Mouse (Mus musculus): Measurements from ENCODE around the gene Foxn3. TPM values are rescaled to one million over a fixed set of nuclear protein-coding genes. Genes with fewer than 3 reads are reported as not detected.
A peak's percentile ranks its signal among the peaks of the same experiment; 100 is the strongest.

Foxn3 gene
- polyA plus RNA-seq, 1 experiment = 5.8 TPM

DNA sequence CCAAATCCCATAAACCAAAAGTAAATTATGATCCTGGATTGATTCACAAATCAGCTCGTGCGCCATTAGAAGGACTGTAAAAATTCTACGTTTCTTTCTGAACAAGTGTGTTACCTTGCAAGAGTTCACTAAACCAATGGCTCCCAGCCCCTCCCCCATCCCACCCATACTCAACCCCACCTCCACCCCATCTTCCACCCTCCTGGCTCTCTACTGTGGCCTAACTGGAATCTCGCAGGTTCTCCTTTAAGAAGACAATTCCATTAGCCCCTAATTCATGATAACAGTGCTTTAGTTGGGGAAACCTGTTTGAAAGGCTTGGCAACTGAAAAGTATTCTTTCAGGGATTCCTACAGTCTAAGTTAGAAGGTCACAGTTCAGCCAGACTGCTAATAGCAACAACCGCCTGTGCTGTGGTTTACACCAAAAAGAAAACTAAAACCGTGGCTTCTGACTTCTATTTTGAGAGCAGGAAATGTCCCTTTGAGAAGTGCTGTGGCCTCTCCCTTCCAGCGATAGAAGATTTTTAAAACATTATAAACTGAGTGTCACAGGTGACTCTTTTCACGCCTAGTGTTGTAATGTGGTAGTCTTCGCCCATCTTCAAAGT, 1.0 kb upstream of the Foxn3 start:
- Histone ChIP-seq H3K27me3 (ENCODE audit: control insufficient read depth, insufficient read depth, insufficient read length) (no peaks in the 10 kb centered on the region), H3ac (ENCODE audit: control insufficient read depth, insufficient read length) (no peak overlapping the region), H3K79me2 (ENCODE audit: control insufficient read depth, insufficient read depth) (no peaks in the 10 kb centered on the region), H3K4me3 (no peak overlapping the region), H3K36me3 (ENCODE audit: control insufficient read depth, insufficient read depth) (no peaks in the 10 kb centered on the region), H3K4me2 (ENCODE audit: low read depth) (peak overlapping the region; percentile 15)
- TF ChIP-seq SRF (IDR thresholded peaks at IDR 0.05; ENCODE audit: control insufficient read depth, insufficient read length, low read depth) (no peak), TCF3 (IDR thresholded peaks at IDR 0.05; ENCODE audit: insufficient read length, low read depth) (no peak), MYOG (IDR thresholded peaks at IDR 0.05; ENCODE audit: control insufficient read depth in 1 of 3, insufficient read depth in 1 of 3, insufficient read length in 2 of 3, low read depth in 2 of 3) (no peak), CEBPB (IDR thresholded peaks at IDR 0.05; ENCODE audit: insufficient read depth, poor library complexity, severe bottlenecking) (no peak), POLR2AphosphoS2 (IDR thresholded peaks at IDR 0.05; ENCODE audit: insufficient read length, low read depth) (no peak), MYOD1 (IDR thresholded peaks at IDR 0.05; ENCODE audit: control insufficient read depth in 1 of 3, insufficient read length in 2 of 3, low read depth in 2 of 3) (no peak), POLR2A (IDR thresholded peaks at IDR 0.05; ENCODE audit: insufficient read length, low read depth) (no peak), TCF12 (IDR thresholded peaks at IDR 0.05; ENCODE audit: insufficient read depth, poor library complexity, severe bottlenecking) (no peak), USF1 (IDR thresholded peaks at IDR 0.05; ENCODE audit: low read depth) (no peak), REST (IDR thresholded peaks at IDR 0.05; ENCODE audit: insufficient read depth, insufficient read length) (no peak), E2F4 (IDR thresholded peaks at IDR 0.05; ENCODE audit: insufficient read depth) (no peak), MAX (IDR thresholded peaks at IDR 0.05; ENCODE audit: low read depth) (no peak)

DNA sequence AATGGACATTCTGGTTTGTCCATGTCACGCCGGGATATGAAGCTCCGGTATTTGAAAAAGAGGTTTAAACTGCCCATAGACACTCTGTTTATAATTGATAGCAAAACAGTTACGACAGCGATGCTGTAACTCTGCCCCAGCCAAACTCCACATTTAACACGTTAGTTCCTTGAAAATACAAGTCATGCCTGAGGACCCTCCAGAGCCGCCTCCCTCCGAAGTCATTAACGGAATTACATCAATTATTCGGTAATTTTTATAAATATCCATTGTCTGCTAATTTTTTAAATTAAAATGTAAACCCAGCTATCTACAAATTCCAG, 554 bp downstream of the Foxn3 start:
- H3K27me3 ChIP-seq (ENCODE audit: control insufficient read depth, insufficient read depth, insufficient read length) = no peaks in the 10 kb centered on the region
- no peak for TF ChIP-seq MAX (IDR thresholded peaks at IDR 0.05; ENCODE audit: low read depth)
- no peak for TF ChIP-seq USF1 (IDR thresholded peaks at IDR 0.05; ENCODE audit: low read depth)
- no peak for TF ChIP-seq TCF12 (IDR thresholded peaks at IDR 0.05; ENCODE audit: insufficient read depth, poor library complexity, severe bottlenecking)
- no peak for TF ChIP-seq REST (IDR thresholded peaks at IDR 0.05; ENCODE audit: insufficient read depth, insufficient read length)
- no peak for TF ChIP-seq MYOG (IDR thresholded peaks at IDR 0.05; ENCODE audit: control insufficient read depth in 1 of 3, insufficient read depth in 1 of 3, insufficient read length in 2 of 3, low read depth in 2 of 3)
- no peak for TF ChIP-seq SRF (IDR thresholded peaks at IDR 0.05; ENCODE audit: control insufficient read depth, insufficient read length, low read depth)
- TF ChIP-seq CEBPB (IDR thresholded peaks at IDR 0.05; ENCODE audit: insufficient read depth, poor library complexity, severe bottlenecking) = no peak
- no peak for TF ChIP-seq POLR2A (IDR thresholded peaks at IDR 0.05; ENCODE audit: insufficient read length, low read depth)
- TF ChIP-seq POLR2AphosphoS2 (IDR thresholded peaks at IDR 0.05; ENCODE audit: insufficient read length, low read depth) = no peak
- TF ChIP-seq E2F4 (IDR thresholded peaks at IDR 0.05; ENCODE audit: insufficient read depth) = no peak
- TF ChIP-seq TCF3 (IDR thresholded peaks at IDR 0.05; ENCODE audit: insufficient read length, low read depth) = no peak
- no peak for TF ChIP-seq MYOD1 (IDR thresholded peaks at IDR 0.05; ENCODE audit: control insufficient read depth in 1 of 3, insufficient read length in 2 of 3, low read depth in 2 of 3)
- peak overlapping the region; percentile 76 for H3K4me3 ChIP-seq
- no peaks in the 10 kb centered on the region for H3K36me3 ChIP-seq (ENCODE audit: control insufficient read depth, insufficient read depth)
- peak overlapping the region; percentile 91 for H3K4me2 ChIP-seq (ENCODE audit: low read depth)
- no peaks in the 10 kb centered on the region for H3K79me2 ChIP-seq (ENCODE audit: control insufficient read depth, insufficient read depth)
- H3ac ChIP-seq (ENCODE audit: control insufficient read depth, insufficient read length) = peak overlapping the region; percentile 32

DNA sequence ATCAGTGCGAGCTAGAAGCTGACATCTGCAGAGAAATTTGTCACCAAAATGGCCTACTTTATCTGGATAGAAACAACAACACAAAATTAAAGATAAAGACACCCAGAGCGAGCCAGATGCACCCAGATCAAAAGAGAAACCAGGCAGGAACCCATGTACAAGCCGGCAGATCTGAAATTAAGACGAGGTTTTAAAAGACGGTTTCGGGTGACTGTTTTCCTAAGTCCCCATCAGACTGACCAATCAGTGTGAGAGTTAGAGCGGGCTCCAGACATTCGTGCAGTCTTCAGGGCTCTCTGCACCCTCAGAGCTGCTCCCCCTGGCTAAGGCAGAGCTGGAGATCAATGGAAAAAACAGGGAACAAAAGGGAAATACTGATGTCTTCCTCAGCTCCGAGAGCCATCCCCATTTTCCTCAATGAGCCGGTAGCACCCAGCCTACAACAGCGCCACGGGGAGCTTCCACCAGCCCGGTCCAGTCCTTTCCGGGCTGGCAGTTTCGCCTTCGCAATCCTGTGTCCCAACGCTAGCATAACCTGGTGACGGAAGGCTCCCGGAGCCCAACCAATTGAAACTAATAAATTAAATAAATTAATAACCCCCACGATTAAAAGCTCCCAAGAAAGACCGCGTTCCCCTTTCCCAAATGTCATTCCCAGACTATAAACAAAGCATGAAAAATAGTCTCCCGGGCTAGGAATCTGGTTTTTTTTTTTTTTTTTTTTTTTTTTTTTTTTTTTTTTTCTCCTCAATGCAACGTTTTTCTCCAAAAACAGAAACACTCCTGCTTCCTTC, 1.1 kb downstream of the Foxn3 start:
- H3K27me3 ChIP-seq (ENCODE audit: control insufficient read depth, insufficient read depth, insufficient read length) = no peaks in the 10 kb centered on the region
- peak overlapping the region; percentile 76 for H3K4me3 ChIP-seq
- peak overlapping the region; percentile 91 for H3K4me2 ChIP-seq (ENCODE audit: low read depth)
- no peaks in the 10 kb centered on the region for H3K79me2 ChIP-seq (ENCODE audit: control insufficient read depth, insufficient read depth)
- TF ChIP-seq REST (IDR thresholded peaks at IDR 0.05; ENCODE audit: insufficient read depth, insufficient read length) = no peak
- TF ChIP-seq MYOD1 (IDR thresholded peaks at IDR 0.05; ENCODE audit: control insufficient read depth in 1 of 3, insufficient read length in 2 of 3, low read depth in 2 of 3) = no peak
- no peak for TF ChIP-seq TCF3 (IDR thresholded peaks at IDR 0.05; ENCODE audit: insufficient read length, low read depth)
- no peak for TF ChIP-seq POLR2A (IDR thresholded peaks at IDR 0.05; ENCODE audit: insufficient read length, low read depth)
- TF ChIP-seq TCF12 (IDR thresholded peaks at IDR 0.05; ENCODE audit: insufficient read depth, poor library complexity, severe bottlenecking) = no peak
- TF ChIP-seq MAX (IDR thresholded peaks at IDR 0.05; ENCODE audit: low read depth) = no peak
- TF ChIP-seq POLR2AphosphoS2 (IDR thresholded peaks at IDR 0.05; ENCODE audit: insufficient read length, low read depth) = no peak
- TF ChIP-seq USF1 (IDR thresholded peaks at IDR 0.05; ENCODE audit: low read depth) = no peak
- TF ChIP-seq E2F4 (IDR thresholded peaks at IDR 0.05; ENCODE audit: insufficient read depth) = no peak
- no peak for TF ChIP-seq CEBPB (IDR thresholded peaks at IDR 0.05; ENCODE audit: insufficient read depth, poor library complexity, severe bottlenecking)
- no peak for TF ChIP-seq SRF (IDR thresholded peaks at IDR 0.05; ENCODE audit: control insufficient read depth, insufficient read length, low read depth)
- TF ChIP-seq MYOG (IDR thresholded peaks at IDR 0.05; ENCODE audit: control insufficient read depth in 1 of 3, insufficient read depth in 1 of 3, insufficient read length in 2 of 3, low read depth in 2 of 3) = no peak
- no peak overlapping the region for H3ac ChIP-seq (ENCODE audit: control insufficient read depth, insufficient read length)
- no peaks in the 10 kb centered on the region for H3K36me3 ChIP-seq (ENCODE audit: control insufficient read depth, insufficient read depth)

DNA sequence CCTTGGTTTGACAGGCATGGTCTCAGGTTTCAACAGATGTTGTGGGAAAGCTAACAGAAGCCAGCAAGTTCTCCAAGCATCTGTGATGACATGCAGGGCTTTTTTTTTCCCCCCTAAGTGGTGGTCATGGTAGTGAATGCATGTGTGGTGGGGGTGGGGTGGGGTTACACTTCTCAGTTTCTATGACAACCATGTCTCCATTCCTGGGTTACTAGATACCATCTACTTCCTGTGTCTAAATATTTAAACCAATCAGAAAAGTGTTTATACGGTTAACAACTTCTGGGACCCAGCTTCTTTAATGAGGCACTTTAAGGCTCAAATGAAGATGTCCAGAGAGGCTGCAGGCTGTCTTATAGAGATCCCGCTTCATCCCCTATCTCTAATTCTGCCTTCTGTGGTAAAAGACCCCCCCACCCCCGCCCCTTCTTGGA, 2.0 kb downstream of the Foxn3 start:
- Histone ChIP-seq H3K79me2 (ENCODE audit: control insufficient read depth, insufficient read depth) (no peaks in the 10 kb centered on the region), H3K4me3 (peak overlapping the region; percentile 76), H3ac (ENCODE audit: control insufficient read depth, insufficient read length) (no peak overlapping the region), H3K36me3 (ENCODE audit: control insufficient read depth, insufficient read depth) (no peaks in the 10 kb centered on the region), H3K4me2 (ENCODE audit: low read depth) (peak overlapping the region; percentile 91), H3K27me3 (ENCODE audit: control insufficient read depth, insufficient read depth, insufficient read length) (no peaks in the 10 kb centered on the region)
- TF ChIP-seq MYOD1 (IDR thresholded peaks at IDR 0.05; ENCODE audit: control insufficient read depth in 1 of 3, insufficient read length in 2 of 3, low read depth in 2 of 3) = peak in 2 of 3 experiments; percentile 31 to 48
- no peak for TF ChIP-seq MYOG (IDR thresholded peaks at IDR 0.05; ENCODE audit: control insufficient read depth in 1 of 3, insufficient read depth in 1 of 3, insufficient read length in 2 of 3, low read depth in 2 of 3)
- TF ChIP-seq TCF12 (IDR thresholded peaks at IDR 0.05; ENCODE audit: insufficient read depth, poor library complexity, severe bottlenecking) = no peak
- TF ChIP-seq POLR2AphosphoS2 (IDR thresholded peaks at IDR 0.05; ENCODE audit: insufficient read length, low read depth) = no peak
- TF ChIP-seq CEBPB (IDR thresholded peaks at IDR 0.05; ENCODE audit: insufficient read depth, poor library complexity, severe bottlenecking) = no peak
- TF ChIP-seq E2F4 (IDR thresholded peaks at IDR 0.05; ENCODE audit: insufficient read depth) = no peak
- TF ChIP-seq SRF (IDR thresholded peaks at IDR 0.05; ENCODE audit: control insufficient read depth, insufficient read length, low read depth) = no peak

All from myocyte (in vitro differentiated cells).